Mouse (Mus musculus): ENCODE data around the gene Noct. TPM values are rescaled to one million over a fixed set of nuclear protein-coding genes. Genes with fewer than 3 reads are reported as not detected.

Gene Noct
- total and polyA plus RNA-seq, 2 experiments from 2014 or later: 11.9 to 35.6 TPM

DNA sequence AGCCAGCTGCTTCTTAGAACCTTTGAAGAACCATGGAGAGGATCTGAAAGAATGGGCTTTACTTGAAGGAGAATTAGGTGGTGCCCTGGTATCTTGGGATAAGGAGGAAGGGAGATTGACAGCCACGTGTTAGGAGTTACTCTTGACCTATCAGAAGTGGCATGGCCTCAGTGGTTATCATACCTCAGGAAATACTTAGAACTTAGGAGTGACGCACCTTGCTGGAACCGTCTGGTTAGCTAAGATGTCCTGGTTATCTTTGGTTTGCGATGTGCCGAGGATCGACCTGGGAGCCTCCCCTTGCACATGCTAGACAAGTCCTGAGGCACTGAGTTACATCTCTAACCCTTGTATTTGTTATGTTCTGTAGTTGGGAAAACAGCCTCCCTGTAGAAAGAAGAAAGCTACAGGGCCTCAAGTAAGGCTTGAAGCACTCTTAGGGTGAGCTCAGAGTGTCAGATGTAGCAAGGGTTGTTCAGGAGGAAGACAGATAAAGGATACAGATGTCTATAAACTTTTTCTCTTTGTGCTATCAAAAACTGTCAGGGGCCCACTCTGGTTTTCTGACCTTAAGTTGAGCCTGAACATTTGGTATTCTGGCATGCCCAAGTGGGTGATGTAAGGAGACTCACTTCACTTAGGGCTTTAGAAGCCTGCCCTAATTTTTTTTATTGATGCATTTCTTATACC is 6.0 kb downstream of the Noct start:
- Histone ChIP-seq H3K4me1 (ENCODE audit: control insufficient read depth, insufficient read depth) (peaks cover 42% of the 10 kb centered on the region), H3K9me3 (replicated peaks; ENCODE audit: control insufficient read depth, low read length) (no peaks in the 10 kb centered on the region), H3K27me3 (ENCODE audit: control insufficient read depth, insufficient read depth, low read length) (no peaks in the 10 kb centered on the region), H3K4me3 (ENCODE audit: low read depth, low read length) (no peak overlapping the region), H3K36me3 (replicated peaks; ENCODE audit: control insufficient read depth, insufficient read depth, low read length) (no peaks in the 10 kb centered on the region), H3K9ac (replicated peaks; ENCODE audit: low read depth, low read length) (no peak overlapping the region), H3K27ac (ENCODE audit: low read depth) (peak overlapping the region; percentile 69), H3K4me2 (ENCODE audit: low read depth, low read length) (no peak overlapping the region)
- no peak for TF ChIP-seq CTCF (IDR thresholded peaks at IDR 0.05; ENCODE audit: low read depth)
- TF ChIP-seq EP300 (IDR thresholded peaks at IDR 0.05; ENCODE audit: low read depth): no peak
- WGBS: 67% methylated on average over 6 of the region's 6 CpGs
- no peak for ATAC-seq (ENCODE audit: insufficient read depth, low read depth)
- DNase-seq (ENCODE audit: low spot score): no peak

DNA sequence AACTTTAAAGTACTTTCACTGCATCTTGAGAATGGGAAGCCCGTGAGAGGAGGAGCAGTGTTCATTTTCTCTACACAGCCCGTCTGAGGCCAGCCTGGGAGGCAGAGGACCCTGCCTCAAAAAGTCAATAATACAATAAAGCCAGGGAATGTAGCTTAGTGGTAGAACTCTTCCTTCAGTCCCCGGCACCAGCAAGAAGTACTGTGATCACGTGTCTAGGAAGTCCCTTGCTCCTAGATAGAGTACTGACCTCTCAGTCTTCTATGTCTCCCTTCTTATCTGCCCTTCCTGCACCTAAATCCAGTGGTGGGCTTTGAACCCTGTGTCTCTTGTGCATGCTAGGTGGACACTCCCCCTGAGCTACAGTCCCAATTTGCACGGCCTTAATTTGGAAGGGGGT is 6.6 kb downstream of the Noct start:
- no peaks in the 10 kb centered on the region for H3K36me3 ChIP-seq (replicated peaks; ENCODE audit: control insufficient read depth, insufficient read depth, low read length)
- H3K9ac ChIP-seq (replicated peaks; ENCODE audit: low read depth, low read length): no peak overlapping the region
- no peak overlapping the region for H3K4me3 ChIP-seq (ENCODE audit: low read depth, low read length)
- DNase-seq (ENCODE audit: low spot score) (no peak), ATAC-seq (ENCODE audit: insufficient read depth, low read depth) (no peak)
- H3K9me3 ChIP-seq (replicated peaks; ENCODE audit: control insufficient read depth, low read length): no peaks in the 10 kb centered on the region
- peak overlapping the region; percentile 69 for H3K27ac ChIP-seq (ENCODE audit: low read depth)
- H3K4me1 ChIP-seq (ENCODE audit: control insufficient read depth, insufficient read depth): peaks cover 38% of the 10 kb centered on the region
- WGBS: 64% methylated on average over 5 of the region's 5 CpGs
- no peak overlapping the region for H3K4me2 ChIP-seq (ENCODE audit: low read depth, low read length)
- H3K27me3 ChIP-seq (ENCODE audit: control insufficient read depth, insufficient read depth, low read length): no peaks in the 10 kb centered on the region
- TF ChIP-seq EP300 (IDR thresholded peaks at IDR 0.05; ENCODE audit: low read depth) (no peak), CTCF (IDR thresholded peaks at IDR 0.05; ENCODE audit: low read depth) (no peak)

DNA sequence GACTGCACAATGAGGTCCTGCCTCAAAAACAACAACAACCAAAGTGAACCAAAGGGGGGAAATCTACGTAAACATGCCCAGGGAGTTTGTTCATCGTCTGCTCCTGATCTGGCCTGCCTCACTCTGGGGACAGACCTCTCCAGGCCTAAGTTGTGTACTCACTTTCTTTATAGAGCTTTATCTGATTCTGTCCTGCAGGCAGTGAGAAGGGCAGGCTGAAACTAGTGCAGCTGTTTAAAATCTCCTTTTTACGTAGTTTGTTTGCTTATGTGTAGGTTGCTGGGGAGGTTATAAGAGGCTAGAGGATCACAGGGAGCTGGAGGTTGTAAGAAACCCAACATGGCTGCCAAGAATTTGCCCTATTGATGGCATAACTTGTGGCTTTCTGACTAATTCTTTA is 7.3 kb downstream of the Noct start:
- Histone ChIP-seq H3K36me3 (replicated peaks; ENCODE audit: control insufficient read depth, insufficient read depth, low read length) (no peaks in the 10 kb centered on the region), H3K4me3 (ENCODE audit: low read depth, low read length) (no peak overlapping the region), H3K4me1 (ENCODE audit: control insufficient read depth, insufficient read depth) (peaks cover 34% of the 10 kb centered on the region), H3K9me3 (replicated peaks; ENCODE audit: control insufficient read depth, low read length) (no peaks in the 10 kb centered on the region), H3K4me2 (ENCODE audit: low read depth, low read length) (no peak overlapping the region), H3K9ac (replicated peaks; ENCODE audit: low read depth, low read length) (no peak overlapping the region), H3K27me3 (ENCODE audit: control insufficient read depth, insufficient read depth, low read length) (no peaks in the 10 kb centered on the region), H3K27ac (ENCODE audit: low read depth) (peak overlapping the region; percentile 69)
- WGBS: 57% methylated on average over 3 of the region's 3 CpGs
- no peak for ATAC-seq (ENCODE audit: insufficient read depth, low read depth)
- DNase-seq (ENCODE audit: low spot score): no peak
- TF ChIP-seq EP300 (IDR thresholded peaks at IDR 0.05; ENCODE audit: low read depth) (no peak), CTCF (IDR thresholded peaks at IDR 0.05; ENCODE audit: low read depth) (no peak)

DNA sequence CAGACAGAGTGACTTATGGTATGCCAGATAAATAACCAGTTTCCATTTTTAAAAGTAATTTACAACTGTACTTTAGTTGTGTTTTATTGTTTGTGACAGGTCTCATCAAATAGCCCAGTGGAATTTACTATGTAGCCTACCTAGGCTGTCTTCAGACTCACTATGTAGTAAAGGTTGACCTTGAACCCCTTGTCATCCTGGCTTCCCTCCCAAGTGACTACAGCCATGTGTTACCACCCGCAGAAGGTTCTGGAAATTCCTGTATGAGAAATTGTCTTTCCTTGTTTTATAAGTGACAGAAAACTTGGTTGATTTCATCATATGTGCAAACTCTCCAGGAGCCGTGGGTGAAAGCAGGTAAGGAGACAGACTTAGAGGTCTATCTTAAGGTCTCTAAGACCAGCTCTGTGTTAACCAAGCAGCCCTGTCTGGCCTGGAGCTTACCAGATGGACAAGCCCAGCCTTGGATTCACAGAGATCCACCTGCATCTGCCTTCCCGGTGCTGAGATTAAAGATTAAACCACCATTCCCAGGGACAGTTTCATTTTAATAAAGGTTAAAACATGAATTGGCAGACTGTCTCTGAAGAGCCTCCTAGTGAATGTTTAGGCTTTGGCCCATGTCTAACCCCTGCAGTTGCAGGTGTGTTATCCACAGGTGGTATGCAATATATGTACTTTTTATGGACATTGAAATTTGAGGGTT is 8.1 kb downstream of the Noct start:
- H3K9ac ChIP-seq (replicated peaks; ENCODE audit: low read depth, low read length): no peak overlapping the region
- H3K4me1 ChIP-seq (ENCODE audit: control insufficient read depth, insufficient read depth): peaks cover 28% of the 10 kb centered on the region
- 82% methylated on average over 3 of the region's 3 CpGs for WGBS
- TF ChIP-seq EP300 (IDR thresholded peaks at IDR 0.05; ENCODE audit: low read depth) (no peak), CTCF (IDR thresholded peaks at IDR 0.05; ENCODE audit: low read depth) (no peak)
- DNase-seq (ENCODE audit: low spot score): no peak
- H3K27me3 ChIP-seq (ENCODE audit: control insufficient read depth, insufficient read depth, low read length): no peaks in the 10 kb centered on the region
- H3K27ac ChIP-seq (ENCODE audit: low read depth): peak overlapping the region; percentile 96
- no peaks in the 10 kb centered on the region for H3K36me3 ChIP-seq (replicated peaks; ENCODE audit: control insufficient read depth, insufficient read depth, low read length)
- H3K4me2 ChIP-seq (ENCODE audit: low read depth, low read length): no peak overlapping the region
- no peaks in the 10 kb centered on the region for H3K9me3 ChIP-seq (replicated peaks; ENCODE audit: control insufficient read depth, low read length)
- H3K4me3 ChIP-seq (ENCODE audit: low read depth, low read length): no peak overlapping the region
- no peak for ATAC-seq (ENCODE audit: insufficient read depth, low read depth)

- DNase-seq (ENCODE audit: low spot score) (peak; percentile 92), ATAC-seq (ENCODE audit: insufficient read depth, low read depth) (peak; percentile 90)
- TF ChIP-seq EP300 (IDR thresholded peaks at IDR 0.05; ENCODE audit: low read depth) (peak; percentile 94), CTCF (IDR thresholded peaks at IDR 0.05; ENCODE audit: low read depth) (no peak)
- WGBS: 36% methylated on average over 5 of the region's 5 CpGs
- H3K4me2 ChIP-seq (ENCODE audit: low read depth, low read length): peak overlapping the region; percentile 13; the same call in 1 of the 2 replicates
- H3K9ac ChIP-seq (replicated peaks; ENCODE audit: low read depth, low read length): peak overlapping the region; percentile 17; the same call in 1 of the 2 replicates
- H3K9me3 ChIP-seq (replicated peaks; ENCODE audit: control insufficient read depth, low read length): no peaks in the 10 kb centered on the region
- H3K4me3 ChIP-seq (ENCODE audit: low read depth, low read length): no peak overlapping the region
- H3K27ac ChIP-seq (ENCODE audit: low read depth): peak overlapping the region; percentile 96
- H3K36me3 ChIP-seq (replicated peaks; ENCODE audit: control insufficient read depth, insufficient read depth, low read length): no peaks in the 10 kb centered on the region
- peaks cover 28% of the 10 kb centered on the region for H3K4me1 ChIP-seq (ENCODE audit: control insufficient read depth, insufficient read depth)
- H3K27me3 ChIP-seq (ENCODE audit: control insufficient read depth, insufficient read depth, low read length): no peaks in the 10 kb centered on the region
Observed at GRCm38 (mm10) chr3:51233474-51233873, 9.2 kb downstream of the Noct start.

Data from heart, postnatal 0 days (tissue).